Mouse (Mus musculus) liver, embryonic 14.5 days (tissue): ENCODE results near the gene Olfr49.

Experiments used
- CTCF ChIP-seq: IDR thresholded peaks from 2 replicates; pipeline ENCODE4 v1.5.1; 2016; ENCODE audit warnings: antibody characterized with exemption, low read depth, control low read depth
- EP300 ChIP-seq: IDR thresholded peaks from 2 replicates; pipeline ENCODE4 v1.6.1; 2016; ENCODE audit warnings: antibody characterized with exemption, low read depth

DNA sequence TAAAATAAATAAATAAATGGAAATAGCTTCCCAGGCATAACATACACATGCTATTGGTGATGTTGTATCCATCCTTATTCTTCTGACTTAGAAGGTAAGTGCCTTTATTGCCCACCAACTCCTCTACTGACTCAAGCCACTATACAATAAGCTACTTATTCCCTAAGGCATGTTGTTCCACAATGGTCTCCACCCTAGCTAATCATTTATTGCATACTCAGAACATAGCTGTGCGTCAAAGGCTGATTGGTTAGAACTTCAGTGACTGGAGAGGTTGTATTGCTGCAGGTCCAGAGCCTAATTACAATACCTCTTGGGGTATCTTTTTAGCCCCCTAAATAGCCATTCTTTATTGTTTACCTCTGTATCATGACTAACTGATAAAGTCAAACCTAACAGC lies 46.4 kb upstream of the Olfr49 start:
- TF ChIP-seq CTCF (no peak), EP300 (no peak)
